Mouse (Mus musculus) ES-E14 (cell line): ENCODE measurements around the gene Cdc42ep1.

Experiments
- CHD2 ChIP-seq: IDR thresholded peaks from 2 replicates; pipeline ENCODE4 v1.6.1; 2014; ENCODE audit warnings: mild to moderate bottlenecking, low read depth, low read length, inconsistent platforms
- ZC3H11A ChIP-seq: IDR thresholded peaks from 2 replicates; pipeline ENCODE4 v1.6.1; 2012; ENCODE audit warnings: low read depth, mild to moderate bottlenecking, inconsistent platforms, low read length, borderline replicate concordance
- ZNF384 ChIP-seq: IDR thresholded peaks from 2 replicates; pipeline ENCODE4 v1.6.1; 2012; ENCODE audit warnings: low read depth, low read length, inconsistent platforms

DNA sequence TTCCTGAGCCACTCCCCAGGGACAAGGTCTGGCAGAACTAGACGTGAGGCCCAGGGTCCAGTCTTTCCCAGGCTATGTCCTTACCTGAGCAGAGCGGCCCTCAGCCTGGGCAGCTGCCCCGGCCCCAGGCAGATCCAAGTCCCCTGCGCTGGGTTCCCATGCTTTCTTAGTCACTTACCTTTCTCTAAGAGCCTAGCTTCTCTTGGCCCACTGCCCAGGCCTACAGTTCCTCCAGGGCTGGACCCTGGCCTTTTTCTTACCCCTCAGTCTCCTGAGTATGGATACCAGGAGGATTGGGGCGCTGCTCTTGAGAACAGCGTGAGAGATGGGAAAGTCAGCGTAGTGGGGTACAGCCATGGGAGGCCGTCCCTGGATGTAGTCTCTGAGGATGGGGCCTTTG is 38.0 kb downstream of the Cdc42ep1 start:
- TF ChIP-seq CHD2 (no peak), ZNF384 (no peak), ZC3H11A (no peak)
